Mouse (Mus musculus): ENCODE data around the gene Tnfrsf19.

Gene Tnfrsf19

DNA sequence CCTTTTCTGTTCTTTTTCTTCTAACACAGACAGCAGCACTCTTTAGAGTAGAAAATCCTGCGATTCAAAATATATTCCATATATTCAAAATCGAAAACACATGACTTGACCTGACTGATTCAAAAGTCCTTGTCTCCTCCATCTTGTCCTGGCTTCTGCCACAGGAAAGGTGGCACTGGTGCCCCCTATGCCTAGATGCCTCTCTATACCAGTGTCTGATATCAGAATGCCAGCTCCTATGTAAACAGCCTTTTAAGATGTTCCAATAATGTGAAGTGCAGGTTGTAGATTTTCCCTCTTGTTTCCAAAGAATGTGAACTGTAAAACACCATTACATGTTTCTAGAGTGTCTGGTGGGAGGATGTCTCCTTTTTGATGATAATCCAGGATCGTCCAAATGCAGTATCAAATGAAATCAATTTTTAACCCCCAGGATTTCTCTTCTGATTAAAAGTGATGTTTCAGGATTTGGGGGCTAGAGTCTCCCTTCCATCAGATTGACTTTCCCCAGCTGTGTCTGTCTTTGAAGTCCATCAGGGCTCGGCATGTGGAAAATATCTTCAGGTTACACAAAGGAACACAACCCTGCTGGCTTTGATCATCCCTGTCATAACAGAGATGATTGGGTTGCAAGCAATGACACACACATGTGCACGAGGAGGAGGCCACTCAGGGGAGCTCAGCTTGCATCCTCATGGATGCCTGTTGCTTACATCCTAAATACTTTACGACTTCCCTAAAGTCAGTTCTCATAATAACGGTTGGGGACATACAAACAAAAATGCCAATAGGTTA, 82.1 kb downstream of the Tnfrsf19 start:
- no peak for DNase-seq (ENCODE audit: low spot score in 2 of 2)

- no peak for DNase-seq (ENCODE audit: low spot score in 2 of 2)
These were observed 88.6 kb downstream of the Tnfrsf19 start for GRCm38 (mm10) chr14:60957611-60958157.

DNA sequence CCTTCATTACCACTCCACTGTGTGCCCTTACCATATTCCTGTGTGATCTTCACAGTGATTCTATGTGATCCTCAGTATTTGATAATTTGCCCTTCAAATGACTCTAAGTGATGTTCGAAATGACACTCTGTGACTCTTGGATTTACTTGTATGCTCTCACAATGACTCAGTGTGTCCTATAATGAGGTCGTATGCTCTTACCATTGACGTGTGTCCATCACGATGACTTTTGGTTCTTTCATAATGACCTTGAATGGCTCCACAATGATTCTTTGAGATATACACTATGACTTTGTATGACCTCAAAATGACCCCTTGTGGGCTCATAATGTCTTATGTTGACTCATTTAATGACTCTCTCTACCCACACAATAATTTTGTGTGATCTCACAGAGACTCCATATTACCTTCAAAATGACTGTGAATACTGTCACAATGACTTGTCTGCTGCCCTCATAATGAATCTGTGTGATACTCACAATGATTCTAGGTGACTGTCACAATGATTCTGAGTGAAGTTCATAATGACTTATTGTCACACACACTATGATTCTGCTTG, 108.7 kb downstream of the Tnfrsf19 start:
- DNase-seq (ENCODE audit: low spot score in 2 of 2) = no peak

DNA sequence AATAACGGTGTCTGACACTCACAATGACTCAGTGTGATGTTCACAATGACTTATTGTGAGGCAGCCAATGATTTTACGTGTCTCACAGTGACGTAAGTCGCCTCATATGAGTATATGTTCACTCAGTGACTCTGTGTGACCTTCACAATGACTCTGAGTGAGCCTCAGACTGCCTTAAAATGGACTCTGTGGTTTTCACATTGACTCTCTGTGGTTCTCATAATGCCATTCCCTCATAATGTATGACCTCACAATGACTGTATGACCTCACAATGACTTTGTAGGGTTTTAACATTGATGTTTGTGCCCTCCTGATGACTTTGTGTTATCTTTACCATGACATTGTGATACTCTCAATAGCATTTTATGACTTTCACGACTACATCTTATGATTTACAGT, 110.6 kb downstream of the Tnfrsf19 start:
- no peak for DNase-seq (ENCODE audit: low spot score in 2 of 2)

- DNase-seq (ENCODE audit: low spot score in 2 of 2) = no peak
These were observed 120.3 kb downstream of the Tnfrsf19 start for GRCm38 (mm10) chr14:60926011-60926410.

DNA sequence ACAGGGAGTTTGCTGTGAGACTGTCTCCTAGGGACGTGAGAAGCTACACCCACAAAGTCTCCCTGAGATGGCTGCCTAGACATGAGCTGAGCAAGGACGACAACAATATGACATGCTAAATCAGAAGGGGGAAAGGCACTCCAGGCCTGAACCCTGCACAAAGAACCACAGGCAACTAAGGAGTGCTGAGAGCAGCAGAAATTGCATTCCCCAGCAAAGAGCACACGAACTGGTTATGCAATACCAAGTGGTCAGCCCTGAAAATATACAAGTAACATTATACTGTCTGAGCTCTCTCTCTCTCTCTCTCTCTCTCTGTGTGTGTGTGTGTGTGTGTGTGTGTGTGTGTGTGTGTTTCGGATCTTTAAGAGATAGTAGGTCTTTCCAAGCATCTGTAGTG, 129.6 kb downstream of the Tnfrsf19 start:
- DNase-seq (ENCODE audit: low spot score in 2 of 2) = no peak

All from frontal cortex, postnatal 36 days (tissue).